Mouse (Mus musculus): ENCODE data around the gene Alg5. TPM values are rescaled to one million over a fixed set of nuclear protein-coding genes. Genes with fewer than 3 reads are reported as not detected.
"Not testable (repeated sequence)": the region's sequence is repeated elsewhere in the genome, so short reads cannot be mapped to it uniquely, and the experiment has no call there.

Gene Alg5
- total RNA-seq, 2 experiments from 2014 or later, result 33.6 to 43.3 TPM

- DNase-seq (ENCODE audit: low spot score in 2 of 2), result no peak
Observed at GRCm38 (mm10) chr3:54736101-54736927, 975 bp downstream of the Alg5 start.

- DNase-seq (ENCODE audit: low spot score in 2 of 2), result no peak
Observed at GRCm38 (mm10) chr3:54737317-54737716, 2.0 kb downstream of the Alg5 start.

GRCm38 (mm10) chr3:54741965-54742364, 6.6 kb downstream of the Alg5 start:
- no peak for DNase-seq (ENCODE audit: low spot score in 2 of 2)

GRCm38 (mm10) chr3:54745799-54746198, 10.5 kb downstream of the Alg5 start:
- no peak for DNase-seq (ENCODE audit: low spot score in 2 of 2)

GRCm38 (mm10) chr3:54753411-54753810, 18.1 kb downstream of the Alg5 start:
- no peak for DNase-seq (ENCODE audit: low spot score in 2 of 2)

GRCm38 (mm10) chr3:54755145-54756041, 20.1 kb downstream of the Alg5 start, which contains the start of gene Smad9:
Smad9 (plus strand) TSS chr3:54755582.
- peak; percentile 77 to 87 for DNase-seq (ENCODE audit: low spot score in 2 of 2)

- DNase-seq (ENCODE audit: low spot score in 2 of 2), result peak; percentile 36 to 56
Observed at GRCm38 (mm10) chr3:54756058-54756457, 20.7 kb downstream of the Alg5 start.

- DNase-seq (ENCODE audit: low spot score in 2 of 2), result no peak
Observed at GRCm38 (mm10) chr3:54757446-54757845, 22.1 kb downstream of the Alg5 start.

- no peak for DNase-seq (ENCODE audit: low spot score in 2 of 2)
Observed at GRCm38 (mm10) chr3:54759211-54759610, 23.9 kb downstream of the Alg5 start.

GRCm38 (mm10) chr3:54760321-54761115, 25.2 kb downstream of the Alg5 start:
- peak in 1 of 2 experiments; percentile 48 for DNase-seq (ENCODE audit: low spot score in 2 of 2)

GRCm38 (mm10) chr3:54761258-54761657, 25.9 kb downstream of the Alg5 start:
- DNase-seq (ENCODE audit: low spot score in 2 of 2), result no peak

GRCm38 (mm10) chr3:54764418-54764817, 29.1 kb downstream of the Alg5 start:
- no peak for DNase-seq (ENCODE audit: low spot score in 2 of 2)

GRCm38 (mm10) chr3:54765521-54765920, 30.2 kb downstream of the Alg5 start:
- DNase-seq (ENCODE audit: low spot score in 2 of 2), result not testable (repeated sequence)

- no peak for DNase-seq (ENCODE audit: low spot score in 2 of 2)
Observed at GRCm38 (mm10) chr3:54766034-54766433, 30.7 kb downstream of the Alg5 start.

- DNase-seq (ENCODE audit: low spot score in 2 of 2), result no peak
Observed at GRCm38 (mm10) chr3:54766811-54767210, 31.5 kb downstream of the Alg5 start.

GRCm38 (mm10) chr3:54768592-54768991, 33.3 kb downstream of the Alg5 start:
- no peak for DNase-seq (ENCODE audit: low spot score in 2 of 2)

GRCm38 (mm10) chr3:54769349-54770275, 34.3 kb downstream of the Alg5 start:
- DNase-seq (ENCODE audit: low spot score in 2 of 2), result no peak

- DNase-seq (ENCODE audit: low spot score in 2 of 2), result no peak
Observed at GRCm38 (mm10) chr3:54773613-54774012, 38.3 kb downstream of the Alg5 start.

GRCm38 (mm10) chr3:54775989-54776631, 40.8 kb downstream of the Alg5 start:
- no peak for DNase-seq (ENCODE audit: low spot score in 2 of 2)
